Mouse (Mus musculus): Measurements from ENCODE around the gene Bicra.

The Bicra gene

GRCm38 (mm10) chr7:15972247-15972646 lies 75.5 kb downstream of the Bicra start:
- peak; percentile 13 for DNase-seq (ENCODE audit: low read depth, low spot score)

- no peak for DNase-seq (ENCODE audit: low read depth, low spot score)
Observed at GRCm38 (mm10) chr7:15969674-15970073, 78.0 kb downstream of the Bicra start.

- DNase-seq (ENCODE audit: low read depth, low spot score): no peak
Observed at GRCm38 (mm10) chr7:15968322-15968721, 79.4 kb downstream of the Bicra start.

- DNase-seq (ENCODE audit: low read depth, low spot score): peak; percentile 77
Observed at GRCm38 (mm10) chr7:15967312-15967711, 80.4 kb downstream of the Bicra start, which contains the start of gene Ehd2. Ehd2 (minus strand) TSS chr7:15967567.

GRCm38 (mm10) chr7:15966489-15966888 lies 81.2 kb downstream of the Bicra start:
- no peak for DNase-seq (ENCODE audit: low read depth, low spot score)

- DNase-seq (ENCODE audit: low read depth, low spot score): no peak
Observed at GRCm38 (mm10) chr7:15963798-15964652, 83.7 kb downstream of the Bicra start.

GRCm38 (mm10) chr7:15962311-15963288 lies 85.1 kb downstream of the Bicra start:
- peak; percentile 46 for DNase-seq (ENCODE audit: low read depth, low spot score)

- DNase-seq (ENCODE audit: low read depth, low spot score): no peak
Observed at GRCm38 (mm10) chr7:15961798-15962197, 85.9 kb downstream of the Bicra start.

- DNase-seq (ENCODE audit: low read depth, low spot score): no peak
Observed at GRCm38 (mm10) chr7:15961239-15961638, 86.5 kb downstream of the Bicra start.

GRCm38 (mm10) chr7:15960691-15961090 lies 87.0 kb downstream of the Bicra start:
- no peak for DNase-seq (ENCODE audit: low read depth, low spot score)

- DNase-seq (ENCODE audit: low read depth, low spot score): no peak
Observed at GRCm38 (mm10) chr7:15956143-15956542, 91.6 kb downstream of the Bicra start.

- DNase-seq (ENCODE audit: low read depth, low spot score): no peak
Observed at GRCm38 (mm10) chr7:15955509-15955908, 92.2 kb downstream of the Bicra start.

GRCm38 (mm10) chr7:15954978-15955443 lies 92.7 kb downstream of the Bicra start:
- DNase-seq (ENCODE audit: low read depth, low spot score): no peak

GRCm38 (mm10) chr7:15954436-15954835 lies 93.3 kb downstream of the Bicra start:
- no peak for DNase-seq (ENCODE audit: low read depth, low spot score)

GRCm38 (mm10) chr7:15953307-15954074 lies 94.2 kb downstream of the Bicra start:
- DNase-seq (ENCODE audit: low read depth, low spot score): no peak

GRCm38 (mm10) chr7:15952416-15952815 lies 95.3 kb downstream of the Bicra start:
- DNase-seq (ENCODE audit: low read depth, low spot score): no peak

GRCm38 (mm10) chr7:15950008-15950407 lies 97.7 kb downstream of the Bicra start:
- no peak for DNase-seq (ENCODE audit: low read depth, low spot score)

- no peak for DNase-seq (ENCODE audit: low read depth, low spot score)
Observed at GRCm38 (mm10) chr7:15949216-15949790, 98.4 kb downstream of the Bicra start.

- peak; percentile 86 for DNase-seq (ENCODE audit: low read depth, low spot score)
Observed at GRCm38 (mm10) chr7:15948381-15948941, 99.3 kb downstream of the Bicra start.

- no peak for DNase-seq (ENCODE audit: low read depth, low spot score)
Observed at GRCm38 (mm10) chr7:15947653-15948260, 100.0 kb downstream of the Bicra start.
